Mouse (Mus musculus): ENCODE measurements around the gene Trim10.

Trim10 gene

DNA sequence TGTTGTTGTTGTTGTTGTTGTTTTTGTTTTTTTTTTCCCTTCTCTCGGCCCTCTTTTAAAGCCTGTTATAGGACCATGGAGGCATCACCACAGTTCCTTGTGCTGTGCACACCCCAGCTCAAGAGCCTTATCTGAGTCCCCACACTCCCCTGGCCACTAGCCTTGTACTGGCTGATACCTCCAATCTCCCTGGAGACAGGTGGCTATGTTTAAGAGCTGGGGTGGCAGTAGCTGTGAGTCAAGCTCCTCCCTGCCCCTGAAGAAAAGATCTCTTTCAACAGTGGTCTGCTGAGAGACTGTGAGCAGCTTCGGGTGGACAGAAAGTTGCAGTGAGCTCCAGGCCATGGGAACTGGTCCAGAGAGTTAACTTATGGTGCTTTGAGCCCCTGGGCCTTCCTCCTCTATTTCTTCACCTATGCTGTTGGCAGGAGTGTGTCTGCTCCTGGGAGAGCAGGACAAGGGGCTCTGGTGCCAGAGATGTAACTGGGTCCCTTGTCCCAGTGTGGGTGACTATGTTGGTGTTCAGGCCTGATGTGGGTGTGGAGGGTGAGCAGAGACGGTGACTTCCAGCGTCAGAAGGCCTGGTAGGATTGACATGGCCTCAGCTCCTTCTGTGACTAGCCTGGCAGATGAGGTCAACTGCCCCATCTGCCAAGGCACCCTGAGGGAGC is at the start of gene Trim10:
Gene Trim10, plus strand, starts transcription at position 291 of the 671 bp plus-strand sequence.
- DNase-seq (ENCODE audit: low spot score) = no peak

DNA sequence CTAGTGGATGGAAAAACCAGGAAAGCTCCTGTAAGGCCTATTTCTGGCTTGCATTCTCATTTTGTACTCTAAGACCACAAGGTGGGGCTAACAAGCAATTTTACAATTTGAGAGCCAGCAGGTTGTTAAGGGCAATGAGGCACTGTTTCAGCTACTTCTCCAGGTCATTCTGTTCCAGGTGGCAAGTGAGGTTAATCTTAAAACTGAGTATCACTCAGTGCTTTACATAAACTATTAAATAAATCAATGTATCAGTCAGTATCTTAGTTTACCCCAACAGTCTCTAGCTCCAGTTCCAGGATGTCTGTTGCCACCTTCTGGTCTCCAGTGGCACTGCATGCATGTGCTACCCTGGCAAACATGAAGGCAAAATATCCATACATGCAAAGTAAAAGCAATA is 45.4 kb upstream of the Trim10 start:
- peak; percentile 56 for DNase-seq (ENCODE audit: low spot score)

- peak; percentile 6 for DNase-seq (ENCODE audit: low spot score)
These were observed 43.8 kb upstream of the Trim10 start for GRCm38 (mm10) chr17:36825525-36825924.

DNA sequence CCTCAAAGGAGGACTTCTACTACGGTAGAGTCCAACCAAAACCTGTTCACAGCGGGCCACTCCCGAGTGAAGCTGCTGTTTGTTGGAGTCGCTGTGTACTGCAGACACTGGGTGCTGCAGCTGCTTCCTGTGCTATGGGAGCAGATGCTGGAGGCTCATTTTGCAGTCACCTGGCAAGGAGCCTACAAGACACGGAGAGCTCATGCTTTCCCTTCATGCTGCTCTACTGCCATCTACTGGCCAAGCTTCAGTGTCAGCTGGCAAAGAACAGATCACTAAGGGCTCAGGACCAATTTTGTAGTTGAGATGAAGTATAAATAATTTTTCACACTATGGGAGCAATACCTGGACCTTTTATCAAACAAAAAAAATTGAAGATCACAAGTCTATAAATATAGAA is 43.4 kb upstream of the Trim10 start:
- peak; percentile 71 for DNase-seq (ENCODE audit: low spot score)

DNA sequence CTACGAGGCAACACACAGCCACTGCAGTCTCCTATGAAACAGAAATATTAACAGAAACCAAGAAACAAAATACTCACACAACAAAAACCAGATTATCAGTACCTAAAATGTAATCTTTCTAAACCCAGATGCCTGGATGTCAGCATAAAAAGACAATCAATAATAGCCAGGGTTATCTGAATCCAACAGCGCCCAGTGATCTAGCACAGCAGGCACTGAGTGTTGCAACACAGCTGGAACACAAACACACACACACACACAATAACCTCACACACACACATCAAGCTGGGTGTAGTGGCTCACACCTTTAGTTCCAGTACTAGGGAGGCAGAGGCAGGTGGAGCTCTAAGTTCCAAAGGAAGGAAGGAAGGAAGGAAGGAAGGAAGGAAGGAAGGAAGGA is 40.9 kb upstream of the Trim10 start:
- DNase-seq (ENCODE audit: low spot score) = no peak

DNA sequence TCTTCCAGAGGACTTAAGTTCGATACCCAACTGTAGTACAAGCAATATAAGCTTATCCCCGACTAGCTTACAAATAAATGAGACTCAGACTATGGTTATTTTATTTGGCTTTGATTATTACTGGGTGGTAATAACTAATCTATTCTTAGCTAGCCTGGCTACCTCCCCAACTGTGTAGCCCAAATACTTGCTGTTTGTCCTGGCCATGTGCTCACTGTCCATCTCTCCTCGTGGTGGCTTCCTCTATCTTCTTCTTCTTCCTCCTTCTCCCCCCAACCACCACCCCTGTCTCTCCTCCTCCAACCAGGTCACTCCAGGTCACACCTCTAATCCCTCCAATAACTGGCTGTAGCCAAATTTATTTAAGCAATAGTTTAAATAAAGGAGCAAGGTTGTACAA is 38.9 kb upstream of the Trim10 start:
- no peak for DNase-seq (ENCODE audit: low spot score)

GRCm38 (mm10) chr17:36832694-36833093 is 36.7 kb upstream of the Trim10 start:
- DNase-seq (ENCODE audit: low spot score) = no peak

DNA sequence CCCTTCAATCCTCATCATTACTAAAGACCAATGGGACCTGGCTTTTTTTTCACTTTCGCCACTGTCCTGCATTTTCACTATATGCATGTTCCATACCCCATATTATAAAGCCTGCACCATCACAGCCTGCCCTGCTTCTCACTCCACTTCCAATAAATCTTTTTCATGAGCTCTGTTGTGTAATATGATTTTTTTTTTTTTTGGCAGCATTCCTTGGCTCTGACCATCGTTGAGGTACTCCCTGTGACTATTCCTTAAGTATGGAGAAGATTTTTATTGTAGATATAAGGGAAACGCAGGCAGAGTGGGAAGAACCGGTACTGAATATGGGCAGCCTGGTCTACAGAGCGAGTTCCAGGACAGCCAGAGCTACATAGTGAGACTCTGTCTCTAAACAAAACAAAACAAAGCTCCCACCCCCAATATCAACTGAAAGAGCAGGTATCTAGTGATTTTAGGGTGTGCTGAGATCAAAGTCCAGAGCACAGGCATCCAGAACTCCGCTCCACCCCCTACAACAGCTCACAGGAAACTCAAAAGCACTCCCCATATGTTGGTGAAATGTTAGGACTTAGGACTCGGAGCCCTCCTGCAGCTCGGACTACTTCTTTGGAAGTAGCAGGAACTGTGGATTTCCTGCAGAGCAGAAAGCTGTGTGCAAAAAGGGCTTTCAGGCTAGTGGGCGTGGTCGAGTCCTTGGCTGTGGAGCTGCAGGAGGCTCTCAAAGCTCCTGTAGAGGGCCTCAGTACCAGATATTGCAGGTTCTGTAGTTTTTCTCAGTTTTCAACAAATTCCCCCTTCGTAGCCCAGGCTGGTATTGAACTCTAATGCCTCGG is 33.6 kb upstream of the Trim10 start:
- DNase-seq (ENCODE audit: low spot score) = peak; percentile 48

DNA sequence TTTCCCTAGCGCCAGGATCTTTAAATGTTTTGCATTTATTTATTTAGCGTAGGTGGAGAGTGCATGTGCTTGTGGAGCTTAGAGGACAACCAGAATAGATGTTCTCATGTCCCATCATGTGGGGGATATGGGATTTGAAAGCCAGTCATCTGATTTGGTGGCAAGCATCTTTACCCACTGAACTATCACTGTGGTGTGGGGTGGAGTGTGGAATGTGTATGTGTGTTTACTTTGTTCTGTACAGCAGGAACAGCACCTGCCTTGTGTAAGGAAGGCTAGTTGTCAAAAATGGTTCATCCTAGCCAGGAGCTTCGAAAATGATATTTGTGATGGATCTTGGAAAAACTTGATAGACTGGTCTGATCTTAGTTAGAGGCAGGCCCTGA is 33.0 kb upstream of the Trim10 start:
- no peak for DNase-seq (ENCODE audit: low spot score)

DNA sequence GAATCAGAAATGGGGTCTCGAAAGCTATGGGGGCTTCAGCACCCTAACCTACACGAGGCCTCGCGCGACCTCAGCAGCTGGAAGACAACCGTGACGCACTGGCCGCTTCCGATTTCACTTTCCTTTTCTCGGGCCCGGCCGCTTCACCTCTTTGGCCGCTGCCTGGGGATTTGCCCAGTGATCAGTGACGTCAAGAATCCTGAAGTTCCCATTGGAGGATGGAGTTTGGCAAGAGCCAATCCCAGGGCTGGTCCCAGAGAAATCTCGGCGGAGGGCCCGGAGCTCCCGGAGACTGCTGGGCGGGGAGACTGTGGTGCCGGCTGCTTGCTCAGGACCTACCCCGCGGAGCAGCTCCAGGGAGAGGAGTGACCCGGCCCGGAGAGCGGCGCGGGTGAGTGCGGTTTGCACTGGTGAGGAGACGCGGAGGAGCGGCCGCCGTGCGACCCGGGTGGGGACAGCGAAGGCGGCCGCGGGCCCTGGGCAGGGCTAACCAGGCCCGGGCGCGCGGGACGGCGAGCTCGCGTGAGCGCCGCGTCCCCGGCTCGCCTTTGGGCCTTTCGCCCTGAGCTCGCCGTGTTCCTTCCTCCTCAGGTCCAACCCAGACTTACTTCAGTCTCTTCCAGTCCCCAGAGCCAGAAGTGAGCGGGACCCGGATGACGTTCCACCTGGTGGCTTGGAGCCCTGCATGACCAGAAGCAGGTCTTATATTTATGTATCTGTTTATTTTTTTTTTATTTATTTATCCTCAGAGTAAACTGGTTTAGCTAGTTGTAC is 32.3 kb upstream of the Trim10 start, which contains the start of gene Trim26:
Gene Trim26, plus strand, starts transcription at position 261 of the 774 bp plus-strand sequence.
- DNase-seq (ENCODE audit: low spot score) = peak; percentile 97

- DNase-seq (ENCODE audit: low spot score) = no peak
These were observed 30.4 kb upstream of the Trim10 start for GRCm38 (mm10) chr17:36839001-36839400.

- no peak for DNase-seq (ENCODE audit: low spot score)
These were observed 29.4 kb upstream of the Trim10 start for GRCm38 (mm10) chr17:36839931-36840330.

- DNase-seq (ENCODE audit: low spot score) = no peak
These were observed 28.4 kb upstream of the Trim10 start for GRCm38 (mm10) chr17:36840961-36841445.

GRCm38 (mm10) chr17:36843696-36844095 is 25.7 kb upstream of the Trim10 start:
- no peak for DNase-seq (ENCODE audit: low spot score)

GRCm38 (mm10) chr17:36844286-36844719 is 25.1 kb upstream of the Trim10 start:
- DNase-seq (ENCODE audit: low spot score) = no peak

DNA sequence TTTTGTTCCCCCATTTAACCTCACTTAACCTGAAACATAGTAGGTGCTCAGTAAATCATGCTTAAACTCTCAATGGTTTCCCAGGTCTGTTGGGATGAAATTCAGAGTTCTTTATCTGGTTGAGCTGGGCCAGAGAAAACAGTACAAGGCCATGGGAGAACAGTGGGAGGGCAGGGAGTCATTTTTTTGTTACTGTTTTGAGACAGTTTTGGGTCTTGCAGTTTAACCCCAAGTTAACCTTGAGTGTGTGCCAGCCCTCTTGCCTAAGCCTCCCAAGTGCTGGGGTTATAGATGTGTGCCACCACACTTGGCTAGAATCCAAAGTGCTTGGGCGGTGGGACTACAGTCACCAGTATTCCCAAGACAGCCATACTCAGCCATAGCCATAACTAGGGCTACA is 24.6 kb upstream of the Trim10 start:
- DNase-seq (ENCODE audit: low spot score) = no peak

GRCm38 (mm10) chr17:36848911-36849310 is 20.5 kb upstream of the Trim10 start:
- no peak for DNase-seq (ENCODE audit: low spot score)

DNA sequence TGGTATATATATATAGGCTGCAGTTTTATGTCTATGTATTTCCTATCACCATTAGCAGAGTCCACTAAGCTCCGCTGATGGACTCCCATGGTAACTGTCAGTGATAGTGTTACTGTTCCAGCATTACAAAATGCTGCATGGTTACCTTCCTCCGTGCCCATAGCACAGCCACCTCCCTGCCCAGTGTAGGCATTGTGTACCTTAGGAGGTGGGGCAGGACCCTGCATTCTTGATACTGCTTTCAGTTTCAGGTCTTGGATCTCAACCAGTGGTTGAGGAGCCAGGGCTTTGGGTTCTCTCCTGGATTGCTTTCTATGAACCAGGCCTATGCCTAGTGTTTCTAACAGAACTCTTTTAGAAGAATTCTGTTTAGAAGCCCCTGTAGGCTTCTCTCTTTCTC is 19.4 kb upstream of the Trim10 start:
- no peak for DNase-seq (ENCODE audit: low spot score)

GRCm38 (mm10) chr17:36851200-36851599 is 18.2 kb upstream of the Trim10 start:
- no peak for DNase-seq (ENCODE audit: low spot score)

DNA sequence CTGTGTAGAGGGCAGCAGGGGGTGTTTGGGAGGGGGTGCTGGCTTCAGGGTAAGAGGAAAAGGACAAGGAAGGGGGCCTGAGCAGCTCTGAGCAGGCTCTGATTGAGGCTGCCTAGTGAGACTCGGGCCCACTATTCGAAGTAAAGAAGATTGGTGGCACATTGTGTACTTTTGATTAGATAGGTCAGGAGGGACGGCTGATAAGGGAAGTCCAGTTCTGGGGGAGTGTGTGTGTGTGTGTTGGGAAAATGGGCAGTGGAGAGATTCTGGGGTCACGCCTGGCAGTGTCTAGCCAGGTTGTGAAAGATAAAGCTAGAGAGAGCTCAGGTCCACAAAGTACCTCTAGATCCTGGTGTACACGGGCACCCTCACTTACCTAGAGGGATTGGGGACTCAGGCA is 17.7 kb upstream of the Trim10 start:
- no peak for DNase-seq (ENCODE audit: low spot score)

DNA sequence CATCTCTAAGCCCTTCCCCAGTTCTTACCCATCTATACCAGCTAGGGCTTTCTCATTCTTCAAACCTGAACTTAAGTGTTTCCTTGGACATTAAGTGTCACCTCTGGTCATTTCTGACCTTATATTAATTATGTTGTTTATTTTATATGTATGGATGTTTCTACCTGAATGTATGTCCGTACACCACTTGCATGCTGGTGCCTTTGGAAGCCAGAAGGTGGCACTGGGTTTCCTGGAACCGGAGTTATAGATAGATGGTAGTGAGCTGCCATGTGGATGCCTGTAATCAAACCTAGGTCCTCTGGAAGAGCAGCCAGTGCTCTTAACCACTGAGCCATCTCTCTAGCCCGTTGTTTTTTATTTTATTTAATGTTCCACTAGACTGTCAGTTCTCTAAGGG is 13.9 kb upstream of the Trim10 start:
- DNase-seq (ENCODE audit: low spot score) = no peak

GRCm38 (mm10) chr17:36856236-36856635 is 13.1 kb upstream of the Trim10 start:
- DNase-seq (ENCODE audit: low spot score) = no peak

Measured in retina, embryonic 14.5 days (tissue).